Mouse (Mus musculus): ENCODE measurements at regions not wholly inside any gene's neighbourhood (a gene's known extent, or its start where the extent isn't known, plus 50 kb on each side); places are given as distances from the start of the nearest gene placed in this dataset.
"Not testable (repeated sequence)": the region's sequence is repeated elsewhere in the genome, so short reads cannot be mapped to it uniquely, and the experiment has no call there.

DNA sequence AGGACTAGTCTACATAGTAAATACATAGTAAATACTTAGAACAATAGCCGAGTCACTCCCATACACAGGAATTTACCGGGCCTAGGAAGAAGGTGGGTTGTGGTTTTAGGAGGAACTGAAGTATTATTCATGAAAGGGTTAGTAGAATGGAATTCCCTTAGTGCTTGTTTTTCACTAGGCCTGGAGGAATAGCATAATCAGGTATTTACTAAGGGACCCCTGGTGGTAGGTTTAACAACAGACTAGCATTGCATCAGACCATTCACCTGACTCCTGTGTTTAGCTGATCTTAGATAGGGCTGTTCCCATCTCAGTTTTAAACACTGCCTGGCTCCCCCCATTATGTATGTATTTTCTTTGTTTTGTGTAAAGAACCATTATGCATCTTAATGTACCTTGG lies 339.0 kb downstream of the Dync2h1 start:
- H3K4me3 ChIP-seq (ENCODE audit: control insufficient read depth in 1 of 2, insufficient read depth in 1 of 2, low read depth in 2 of 2, low read length in 2 of 2); DNase-seq (ENCODE audit: low read depth, low spot score); H3K79me2 ChIP-seq (ENCODE audit: control insufficient read depth, insufficient read depth, low read length, poor library complexity); H3K4me1 ChIP-seq (ENCODE audit: control insufficient read depth in 1 of 2, insufficient read depth in 2 of 2, low read length in 2 of 2); H3K27me3 ChIP-seq (ENCODE audit: control insufficient read depth in 1 of 2, insufficient read depth in 2 of 2, low read length in 2 of 2); H3K9ac ChIP-seq (ENCODE audit: control insufficient read depth, low read depth, low read length, poor library complexity, severe bottlenecking); H3K36me3 ChIP-seq (ENCODE audit: control insufficient read depth in 1 of 2, insufficient read depth in 2 of 2, low read length in 2 of 2); H3K27ac ChIP-seq (ENCODE audit: control insufficient read depth, low read depth, low read length); H3K9me3 ChIP-seq (replicated peaks; ENCODE audit: insufficient read depth, low read length): not testable (repeated sequence)

DNA sequence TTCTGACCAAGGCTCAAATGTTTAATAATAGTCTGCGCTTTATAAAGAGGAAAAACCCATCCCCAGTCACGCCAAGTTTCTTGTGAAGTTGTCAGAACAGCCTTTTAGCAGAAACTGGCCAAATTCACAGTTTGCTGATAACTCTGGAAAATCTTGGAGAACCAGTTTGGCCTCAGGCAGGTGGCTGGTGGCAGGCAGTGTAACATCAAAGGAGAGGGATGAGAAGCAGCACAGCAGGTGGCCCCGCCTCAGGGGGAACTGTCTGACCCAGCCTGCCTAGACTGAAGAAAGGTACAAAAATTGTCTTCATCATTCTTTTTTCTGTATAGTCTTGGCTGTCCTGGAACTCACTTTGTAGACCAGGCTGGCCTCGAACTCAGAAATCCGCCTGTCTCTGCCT lies 349.3 kb downstream of the Dync2h1 start:
- DNase-seq (ENCODE audit: low read depth, low spot score), result not testable (repeated sequence)

DNA sequence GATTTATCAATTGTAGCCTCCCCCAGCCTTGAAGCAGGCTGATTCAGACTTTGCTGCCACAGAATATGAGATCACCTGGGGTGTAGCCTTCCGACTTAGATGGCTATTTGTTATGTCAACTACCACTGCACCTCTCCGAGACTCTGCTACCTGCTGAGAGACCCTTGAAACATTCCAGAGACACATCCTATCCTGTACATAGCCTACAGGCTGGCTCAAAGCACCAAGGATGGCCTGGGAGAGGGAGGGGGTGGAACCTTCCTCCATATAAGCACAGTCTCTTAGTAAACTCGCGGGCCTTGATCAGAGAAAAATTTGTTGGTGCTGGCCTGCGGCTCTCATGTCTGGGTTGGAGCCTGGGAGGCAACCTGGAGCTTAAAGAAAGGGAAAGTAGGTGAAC lies 349.8 kb downstream of the Dync2h1 start:
- TF ChIP-seq CHD1 (IDR thresholded peaks at IDR 0.05; ENCODE audit: low read depth, low read length) (no peak), USF2 (IDR thresholded peaks at IDR 0.05; ENCODE audit: borderline replicate concordance in 1 of 2, insufficient read depth in 1 of 2, low read depth in 1 of 2, low read length in 2 of 2) (no peak), HCFC1 (IDR thresholded peaks at IDR 0.05; ENCODE audit: low read depth, low read length) (no peak), NELFE (IDR thresholded peaks at IDR 0.05; ENCODE audit: low read depth, low read length) (no peak), POLR2A (IDR thresholded peaks at IDR 0.05; ENCODE audit: control insufficient read depth in 1 of 2, insufficient read depth in 1 of 2, low read depth in 1 of 2, low read length in 2 of 2, poor library complexity in 1 of 2) (no peak), POLR2AphosphoS2 (IDR thresholded peaks at IDR 0.05; ENCODE audit: low read length) (no peak), MAFK (IDR thresholded peaks at IDR 0.05; ENCODE audit: borderline replicate concordance, low read depth, low read length) (no peak), BHLHE40 (IDR thresholded peaks at IDR 0.05; ENCODE audit: borderline replicate concordance, low read depth, low read length) (no peak), JUND (IDR thresholded peaks at IDR 0.05; ENCODE audit: low read depth, low read length) (no peak), USF1 (IDR thresholded peaks at IDR 0.05; ENCODE audit: low read depth, low read length) (no peak), ZMIZ1 (IDR thresholded peaks at IDR 0.05; ENCODE audit: low read depth, low read length) (no peak), KAT2A (conservative IDR thresholded peaks at IDR 0.05; ENCODE audit: low read depth, low read length) (no peak)
- Histone ChIP-seq H3K79me2 (ENCODE audit: control insufficient read depth, insufficient read depth, low read length, poor library complexity) (no peaks in the 10 kb centered on the region), H3K4me3 (ENCODE audit: control insufficient read depth in 1 of 2, insufficient read depth in 1 of 2, low read depth in 2 of 2, low read length in 2 of 2) (no peak overlapping the region), H3K9me3 (replicated peaks; ENCODE audit: insufficient read depth, low read length) (no peaks in the 10 kb centered on the region), H3K9ac (ENCODE audit: control insufficient read depth, low read depth, low read length, poor library complexity, severe bottlenecking) (no peak overlapping the region), H3K27ac (ENCODE audit: control insufficient read depth, low read depth, low read length) (no peak overlapping the region), H3K36me3 (ENCODE audit: control insufficient read depth in 1 of 2, insufficient read depth in 2 of 2, low read length in 2 of 2) (no peaks in the 10 kb centered on the region), H3K4me1 (ENCODE audit: control insufficient read depth in 1 of 2, insufficient read depth in 2 of 2, low read length in 2 of 2) (no peaks in the 10 kb centered on the region), H3K27me3 (ENCODE audit: control insufficient read depth in 1 of 2, insufficient read depth in 2 of 2, low read length in 2 of 2) (no peaks in the 10 kb centered on the region)
- no peak for DNase-seq (ENCODE audit: low read depth, low spot score)

More for the DNA sequence above, 349.3 kb downstream of the Dync2h1 start:
- H3K4me3 ChIP-seq (ENCODE audit: control insufficient read depth in 1 of 2, insufficient read depth in 1 of 2, low read depth in 2 of 2, low read length in 2 of 2); H3K36me3 ChIP-seq (ENCODE audit: control insufficient read depth in 1 of 2, insufficient read depth in 2 of 2, low read length in 2 of 2); H3K27ac ChIP-seq (ENCODE audit: control insufficient read depth, low read depth, low read length); H3K27me3 ChIP-seq (ENCODE audit: control insufficient read depth in 1 of 2, insufficient read depth in 2 of 2, low read length in 2 of 2); H3K4me1 ChIP-seq (ENCODE audit: control insufficient read depth in 1 of 2, insufficient read depth in 2 of 2, low read length in 2 of 2); H3K9ac ChIP-seq (ENCODE audit: control insufficient read depth, low read depth, low read length, poor library complexity, severe bottlenecking); H3K9me3 ChIP-seq (replicated peaks; ENCODE audit: insufficient read depth, low read length); H3K79me2 ChIP-seq (ENCODE audit: control insufficient read depth, insufficient read depth, low read length, poor library complexity): not testable (repeated sequence)
